Mouse (Mus musculus): Measurements from ENCODE around the gene Adipor1.

DNA sequence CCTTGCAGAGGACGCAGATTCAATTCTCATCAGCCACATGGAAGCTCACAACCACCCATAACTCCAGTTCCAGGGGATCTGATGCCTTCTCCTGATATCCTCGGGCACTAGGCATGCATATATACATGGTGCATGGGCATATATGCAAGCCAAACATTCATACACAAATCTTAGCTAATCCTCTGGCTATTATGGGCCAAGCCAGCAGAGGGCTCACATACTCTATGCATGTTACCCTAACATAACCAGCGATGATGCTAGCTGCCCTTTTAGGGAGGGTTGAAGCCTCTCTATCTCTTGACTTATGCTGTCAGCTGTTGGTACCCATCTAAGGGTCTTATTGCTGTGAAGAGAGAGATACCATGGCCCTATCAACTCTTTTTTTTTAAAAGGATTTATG, 35.8 kb downstream of the Adipor1 start:
- TF ChIP-seq EP300 (optimal IDR thresholded peaks at IDR 0.05): no peak
- peak; percentile 78 for TF ChIP-seq CTCF (IDR thresholded peaks at IDR 0.05; ENCODE audit: low read depth)
